Mouse (Mus musculus) neural tube, embryonic 13.5 days (tissue): ENCODE results near the gene Shq1. TPM values are rescaled to one million over a fixed set of nuclear protein-coding genes. Genes with fewer than 3 reads are reported as not detected.

ENCODE experiments used
- ATAC-seq: fragments of 200-750 bp; cut with Nextera tagmentation; 2 replicates; pipeline ENCODE4 v1.8.0; 2017; ENCODE audit warnings: low read depth, mild to moderate bottlenecking, moderate TSS enrichment, moderate library complexity
- H3K27ac ChIP-seq: fragments of 300-500 bp; sonication (generic); replicated peaks from 2 replicates; pipeline ENCODE4 v1.5.1; 2015; ENCODE audit warnings: moderate library complexity, mild to moderate bottlenecking, inconsistent platforms
- H3K27me3 ChIP-seq: fragments of 300-500 bp; sonication (generic); 2 replicates; pipeline ENCODE4 v1.6.1; 2015; ENCODE audit warnings: mild to moderate bottlenecking, inconsistent platforms
- H3K36me3 ChIP-seq: fragments of 300-500 bp; sonication (generic); 2 replicates; pipeline ENCODE4 v1.6.1; 2015; ENCODE audit warnings: mild to moderate bottlenecking, inconsistent platforms
- H3K4me1 ChIP-seq: fragments of 300-500 bp; sonication (generic); replicated peaks from 2 replicates; pipeline ENCODE4 v1.6.1; 2015; ENCODE audit warnings: inconsistent platforms
- H3K4me2 ChIP-seq: fragments of 300-500 bp; sonication (generic); 2 replicates; pipeline ENCODE4 v1.6.1; 2015; ENCODE audit warnings: inconsistent platforms, mild to moderate bottlenecking, moderate library complexity
- H3K4me3 ChIP-seq: fragments of 300-500 bp; sonication (generic); 2 replicates; pipeline ENCODE4 v1.5.1; 2015; ENCODE audit warnings: mild to moderate bottlenecking, inconsistent platforms
- H3K9ac ChIP-seq: fragments of 300-500 bp; sonication (generic); 2 replicates; pipeline ENCODE4 v1.6.1; 2015; ENCODE audit warnings: moderate library complexity, mild to moderate bottlenecking, inconsistent platforms
- H3K9me3 ChIP-seq: fragments of 300-500 bp; sonication (generic); 2 replicates; pipeline ENCODE4 v1.6.1; 2016; ENCODE audit warnings: inconsistent platforms
- WGBS: fragments of 180-500 bp; shearing (Covaris S2); methylation state at CpG from one replicate; pipeline ENCODE4 v1.1.7; 2015; 5-methylcytosine and 5-hydroxymethylcytosine counted together
- polyA plus RNA-seq: library from polyadenylated mRNA; unstranded; fragments of >200 nt; fragmentation: Nextera tagmentation; extraction: Ambion mirVana; gene quantifications from 2 replicates; pipeline ENCODE4 v1.2.1, GENCODE M21; 2015

The Shq1 gene
- polyA plus RNA-seq, 1 experiment from 2014 or later = 9.8 TPM

DNA sequence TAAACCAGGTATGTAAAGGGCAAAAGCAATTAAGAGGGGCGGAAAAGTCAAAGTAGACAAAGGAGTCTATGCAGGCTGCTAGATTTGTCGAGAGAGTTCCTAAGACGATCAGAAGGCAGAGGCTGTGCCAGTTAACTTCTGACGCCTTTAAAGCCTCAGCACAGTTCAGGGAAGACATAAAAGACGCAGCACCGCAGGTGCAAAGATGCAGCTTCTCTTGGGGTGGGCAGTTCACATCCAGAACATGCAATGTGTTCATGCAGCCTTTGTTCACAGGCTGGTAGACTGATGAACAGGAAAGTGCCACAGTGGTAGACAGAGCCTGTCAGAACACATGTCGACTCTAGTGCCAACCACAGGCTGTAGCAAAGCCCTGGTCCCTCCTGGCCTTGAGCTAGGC, 51.6 kb downstream of the Shq1 start:
- no peaks in the 10 kb centered on the region for H3K36me3 ChIP-seq
- no peak overlapping the region for H3K9ac ChIP-seq
- no peak for ATAC-seq
- H3K4me3 ChIP-seq = no peak overlapping the region
- peaks cover under 1% of the 10 kb centered on the region for H3K4me1 ChIP-seq
- no peak overlapping the region for H3K4me2 ChIP-seq
- no peaks in the 10 kb centered on the region for H3K27me3 ChIP-seq
- H3K27ac ChIP-seq = no peak overlapping the region
- WGBS = 84% methylated on average over 7 of the region's 7 CpGs
- H3K9me3 ChIP-seq = no peaks in the 10 kb centered on the region

DNA sequence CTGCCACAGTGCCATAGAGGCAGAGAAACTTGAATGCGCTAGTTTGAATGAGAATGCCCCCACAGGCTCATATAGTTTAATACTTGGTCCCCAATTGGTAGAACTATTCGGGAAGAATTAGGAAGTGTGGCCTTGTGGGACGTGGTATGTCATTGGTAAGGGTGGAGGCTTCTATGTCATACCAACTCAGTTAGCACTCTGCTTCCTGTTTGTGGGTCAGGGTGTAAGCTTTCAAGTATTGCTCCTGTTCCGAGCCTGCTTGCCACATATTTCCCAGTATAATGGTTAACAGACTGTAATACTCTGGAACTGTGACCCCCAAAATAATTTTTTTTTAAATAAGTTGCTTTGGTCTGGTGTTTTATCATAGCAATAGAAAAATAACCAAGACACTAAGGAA, 54.8 kb downstream of the Shq1 start:
- Histone ChIP-seq H3K36me3 (no peaks in the 10 kb centered on the region), H3K9ac (no peak overlapping the region), H3K4me3 (no peak overlapping the region), H3K4me1 (peaks cover 12% of the 10 kb centered on the region), H3K27ac (no peak overlapping the region), H3K4me2 (no peak overlapping the region), H3K27me3 (no peaks in the 10 kb centered on the region), H3K9me3 (no peaks in the 10 kb centered on the region)
- 88% methylated on average over 4 of the region's 4 CpGs for WGBS
- no peak for ATAC-seq

GRCm38 (mm10) chr6:100613593-100614267, 57.2 kb downstream of the Shq1 start:
- whole genome bisulfite sequencing = 39% methylated on average over 6 of the region's 6 CpGs
- H3K4me3 ChIP-seq = no peak overlapping the region
- H3K9ac ChIP-seq = no peak overlapping the region
- H3K36me3 ChIP-seq = no peaks in the 10 kb centered on the region
- H3K4me2 ChIP-seq = no peak overlapping the region
- peaks cover 12% of the 10 kb centered on the region for H3K4me1 ChIP-seq
- no peak for ATAC-seq
- H3K9me3 ChIP-seq = no peaks in the 10 kb centered on the region
- H3K27me3 ChIP-seq = no peaks in the 10 kb centered on the region
- H3K27ac ChIP-seq = no peak overlapping the region

GRCm38 (mm10) chr6:100610897-100611575, 59.9 kb downstream of the Shq1 start:
- H3K9ac ChIP-seq = no peak overlapping the region
- no peak overlapping the region for H3K4me3 ChIP-seq
- no peak overlapping the region for H3K4me2 ChIP-seq
- no peaks in the 10 kb centered on the region for H3K27me3 ChIP-seq
- 92% methylated on average over 7 of the region's 7 CpGs for WGBS
- H3K27ac ChIP-seq = no peak overlapping the region
- H3K9me3 ChIP-seq = no peaks in the 10 kb centered on the region
- ATAC-seq = no peak
- H3K36me3 ChIP-seq = no peaks in the 10 kb centered on the region
- H3K4me1 ChIP-seq = peaks cover 12% of the 10 kb centered on the region

- Histone ChIP-seq H3K4me3 (no peak overlapping the region), H3K9me3 (no peaks in the 10 kb centered on the region), H3K27ac (no peak overlapping the region), H3K27me3 (no peaks in the 10 kb centered on the region), H3K9ac (no peak overlapping the region), H3K4me2 (no peak overlapping the region), H3K4me1 (peaks cover 12% of the 10 kb centered on the region), H3K36me3 (no peaks in the 10 kb centered on the region)
- ATAC-seq = no peak
- WGBS = 83% methylated on average over 7 of the region's 8 CpGs
Observed at GRCm38 (mm10) chr6:100610182-100610581, 60.8 kb downstream of the Shq1 start.

DNA sequence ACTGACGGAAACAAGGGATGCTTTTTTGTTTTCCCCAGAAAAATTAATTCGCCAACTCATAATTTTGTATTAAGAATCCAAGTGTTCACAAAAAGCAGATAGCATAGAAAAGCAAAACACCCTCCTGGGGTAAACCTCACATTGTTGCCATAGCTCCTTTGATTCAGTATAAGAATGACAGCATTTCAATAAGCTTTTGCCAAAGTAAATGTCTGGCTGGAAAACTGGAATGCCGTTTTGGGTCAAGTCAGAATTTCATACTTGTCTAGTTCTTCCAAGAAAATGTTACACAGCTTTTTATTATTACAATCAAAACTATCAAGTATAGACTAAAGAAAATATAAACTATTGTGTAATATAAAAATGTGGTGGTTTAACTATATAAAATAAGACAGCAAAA, 61.7 kb downstream of the Shq1 start:
- WGBS = 91% methylated on average over 3 of the region's 3 CpGs
- H3K4me2 ChIP-seq = no peak overlapping the region
- ATAC-seq = no peak

GRCm38 (mm10) chr6:100608429-100608828, 62.5 kb downstream of the Shq1 start:
- H3K4me2 ChIP-seq = no peak overlapping the region
- H3K4me1 ChIP-seq = peaks cover 10% of the 10 kb centered on the region
- no peak for ATAC-seq
- H3K4me3 ChIP-seq = no peak overlapping the region
- no peaks in the 10 kb centered on the region for H3K27me3 ChIP-seq
- WGBS = 90% methylated on average over 3 of the region's 3 CpGs
- no peak overlapping the region for H3K27ac ChIP-seq
- H3K9me3 ChIP-seq = no peaks in the 10 kb centered on the region
- no peak overlapping the region for H3K9ac ChIP-seq
- H3K36me3 ChIP-seq = no peaks in the 10 kb centered on the region

More for the DNA sequence above, 61.7 kb downstream of the Shq1 start:
- Histone ChIP-seq H3K4me1 (peaks cover 11% of the 10 kb centered on the region), H3K4me3 (no peak overlapping the region), H3K27ac (no peak overlapping the region), H3K9ac (no peak overlapping the region), H3K27me3 (no peaks in the 10 kb centered on the region), H3K9me3 (no peaks in the 10 kb centered on the region), H3K36me3 (no peaks in the 10 kb centered on the region)

- H3K4me1 ChIP-seq = peaks cover 11% of the 10 kb centered on the region
- WGBS = 77% methylated on average over 4 of the region's 4 CpGs
- no peak overlapping the region for H3K9ac ChIP-seq
- no peak overlapping the region for H3K27ac ChIP-seq
- H3K27me3 ChIP-seq = no peaks in the 10 kb centered on the region
- H3K9me3 ChIP-seq = no peaks in the 10 kb centered on the region
- H3K4me2 ChIP-seq = no peak overlapping the region
- H3K4me3 ChIP-seq = no peak overlapping the region
- H3K36me3 ChIP-seq = no peaks in the 10 kb centered on the region
- no peak for ATAC-seq
Observed at GRCm38 (mm10) chr6:100606805-100607204, 64.2 kb downstream of the Shq1 start.

DNA sequence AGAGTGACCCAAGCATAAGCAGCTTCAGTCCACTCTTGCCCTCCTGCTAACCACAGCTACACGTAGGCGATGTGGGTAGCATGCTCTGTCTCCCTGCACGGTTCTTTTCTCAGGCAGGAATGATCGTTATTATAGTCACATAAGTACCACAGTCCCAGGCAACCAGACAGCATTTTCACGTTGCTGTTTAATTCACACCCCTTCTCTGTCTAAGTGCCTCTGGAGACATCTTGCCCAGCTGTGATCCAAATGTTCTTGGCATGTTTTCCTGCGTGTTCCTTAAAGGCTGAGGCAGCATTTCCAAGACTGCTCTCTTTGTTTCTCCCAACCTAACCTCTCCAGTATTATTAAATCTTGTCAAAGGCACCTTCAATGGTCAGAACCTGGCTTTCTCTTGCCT, 67.3 kb downstream of the Shq1 start:
- H3K4me1 ChIP-seq = peaks cover 11% of the 10 kb centered on the region
- H3K27ac ChIP-seq = peak overlapping the region; percentile 56; the same call in 1 of the 2 replicates
- H3K4me2 ChIP-seq = no peak overlapping the region
- 67% methylated on average over 6 of the region's 6 CpGs for WGBS
- H3K27me3 ChIP-seq = no peaks in the 10 kb centered on the region
- no peaks in the 10 kb centered on the region for H3K36me3 ChIP-seq
- H3K9me3 ChIP-seq = no peaks in the 10 kb centered on the region
- no peak overlapping the region for H3K4me3 ChIP-seq
- no peak for ATAC-seq
- no peak overlapping the region for H3K9ac ChIP-seq

DNA sequence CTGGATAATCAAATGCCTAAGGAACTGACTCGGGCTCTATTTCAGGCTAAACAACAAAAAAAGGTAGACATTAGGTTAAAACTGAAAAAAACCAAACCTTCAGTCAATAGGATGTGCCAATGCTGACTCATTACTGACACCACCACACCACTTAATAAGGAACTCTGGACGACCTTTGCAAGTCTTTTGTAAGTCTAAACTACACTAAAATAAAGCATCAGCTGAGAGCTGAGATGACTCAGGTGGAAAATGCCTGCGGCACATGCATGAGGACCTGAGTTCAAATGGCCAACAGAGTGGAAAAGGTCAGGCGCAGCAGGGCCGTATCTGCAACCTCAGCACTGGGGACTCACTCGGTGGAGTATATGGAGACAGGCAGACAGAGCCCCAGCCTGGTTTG, 69.3 kb downstream of the Shq1 start:
- no peaks in the 10 kb centered on the region for H3K27me3 ChIP-seq
- WGBS = 84% methylated on average over 6 of the region's 6 CpGs
- no peak overlapping the region for H3K4me3 ChIP-seq
- peaks cover 11% of the 10 kb centered on the region for H3K4me1 ChIP-seq
- no peak overlapping the region for H3K27ac ChIP-seq
- ATAC-seq = no peak
- H3K9ac ChIP-seq = no peak overlapping the region
- H3K36me3 ChIP-seq = no peaks in the 10 kb centered on the region
- no peak overlapping the region for H3K4me2 ChIP-seq
- H3K9me3 ChIP-seq = no peaks in the 10 kb centered on the region

- Histone ChIP-seq H3K4me1 (peaks cover 15% of the 10 kb centered on the region), H3K27ac (no peak overlapping the region), H3K9ac (no peak overlapping the region), H3K9me3 (no peaks in the 10 kb centered on the region), H3K36me3 (no peaks in the 10 kb centered on the region), H3K4me3 (no peak overlapping the region), H3K4me2 (no peak overlapping the region), H3K27me3 (no peaks in the 10 kb centered on the region)
- 39% methylated on average over 8 of the region's 8 CpGs for WGBS
- no peak; the same call in 1 of the 2 replicates for ATAC-seq
Observed at GRCm38 (mm10) chr6:100593857-100594256, 77.1 kb downstream of the Shq1 start.

- WGBS = 29% methylated on average over 7 of the region's 7 CpGs
- ATAC-seq = no peak
Observed at GRCm38 (mm10) chr6:100592991-100593390, 78.0 kb downstream of the Shq1 start.

DNA sequence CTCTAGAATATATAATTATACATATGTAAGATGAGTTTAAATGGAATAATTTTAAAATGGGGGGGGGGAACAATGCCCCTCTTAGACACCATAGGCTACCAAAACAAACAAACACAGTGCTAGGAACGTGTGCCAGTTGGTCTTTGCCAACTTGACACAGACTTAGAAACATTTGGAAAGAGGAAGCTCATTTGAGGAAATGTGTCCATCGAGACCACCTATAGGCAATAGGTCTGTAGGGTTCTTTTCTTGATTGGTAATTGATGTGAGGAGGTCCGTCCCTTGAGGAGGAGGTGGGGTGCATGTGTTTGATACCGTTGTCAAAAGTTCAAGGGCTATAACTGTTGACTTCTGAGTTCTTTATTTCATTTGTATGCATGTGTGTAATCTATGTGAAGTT, 80.4 kb downstream of the Shq1 start:
- Histone ChIP-seq H3K9ac (no peak overlapping the region), H3K4me2 (no peak overlapping the region), H3K4me1 (peaks cover 15% of the 10 kb centered on the region), H3K4me3 (no peak overlapping the region), H3K9me3 (no peaks in the 10 kb centered on the region), H3K27ac (no peak overlapping the region), H3K27me3 (no peaks in the 10 kb centered on the region), H3K36me3 (no peaks in the 10 kb centered on the region)
- ATAC-seq = no peak
- 87% methylated on average over 4 of the region's 4 CpGs for WGBS

More at GRCm38 (mm10) chr6:100592991-100593390, 78.0 kb downstream of the Shq1 start:
- Histone ChIP-seq H3K9me3 (no peaks in the 10 kb centered on the region), H3K4me1 (peaks cover 15% of the 10 kb centered on the region), H3K27me3 (no peaks in the 10 kb centered on the region), H3K4me2 (no peak overlapping the region), H3K4me3 (no peak overlapping the region), H3K27ac (no peak overlapping the region), H3K36me3 (no peaks in the 10 kb centered on the region), H3K9ac (no peak overlapping the region)
